Mouse (Mus musculus) layer of hippocampus, adult 11-12 months (tissue): ENCODE data around the gene Anapc5.

Experiments
- DNase-seq: peaks from one replicate; pipeline ENCODE4 v3.0.0; 2022; ENCODE audit warnings: low spot score

Anapc5 gene

DNA sequence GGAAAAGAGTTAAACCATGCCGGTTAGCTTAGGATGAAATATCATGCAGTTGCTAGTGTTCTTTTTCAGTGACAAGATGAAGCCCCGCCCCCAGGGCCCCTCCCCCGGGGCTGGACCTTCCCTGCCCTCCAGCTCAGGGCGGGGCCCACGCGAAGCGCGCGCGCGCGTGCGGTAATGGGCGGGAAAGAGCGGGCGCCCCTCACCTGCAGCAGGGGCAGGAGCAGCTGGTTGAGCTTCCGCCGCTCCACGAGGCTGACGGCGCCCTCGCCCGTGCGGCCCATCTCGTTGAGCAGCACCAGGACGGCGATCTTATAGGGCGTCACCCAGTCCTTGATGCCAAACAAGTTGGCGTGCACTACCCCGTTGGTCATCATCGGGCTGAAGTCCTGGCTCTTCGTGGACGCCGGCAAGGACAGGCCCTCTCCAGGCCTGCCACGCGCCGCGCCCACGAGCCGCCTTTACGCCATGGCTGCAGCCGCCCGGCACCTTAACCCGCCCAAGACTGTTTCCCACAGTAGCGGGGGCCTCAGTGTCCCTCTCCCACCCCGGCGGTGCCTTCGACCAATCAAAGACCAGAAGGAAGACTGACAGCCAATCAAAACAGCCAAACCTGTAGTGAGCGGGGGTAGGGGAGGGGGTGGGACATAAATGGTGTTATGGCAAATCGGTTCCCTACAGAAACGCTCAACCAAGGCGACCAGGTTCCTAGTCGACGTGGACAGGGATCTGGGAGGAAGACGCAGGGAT is at the start of gene Anapc5:
TSS of gene Anapc5 (minus strand) at position 563 of the 747 bp plus-strand sequence.
- DNase-seq = peak; percentile 94

DNA sequence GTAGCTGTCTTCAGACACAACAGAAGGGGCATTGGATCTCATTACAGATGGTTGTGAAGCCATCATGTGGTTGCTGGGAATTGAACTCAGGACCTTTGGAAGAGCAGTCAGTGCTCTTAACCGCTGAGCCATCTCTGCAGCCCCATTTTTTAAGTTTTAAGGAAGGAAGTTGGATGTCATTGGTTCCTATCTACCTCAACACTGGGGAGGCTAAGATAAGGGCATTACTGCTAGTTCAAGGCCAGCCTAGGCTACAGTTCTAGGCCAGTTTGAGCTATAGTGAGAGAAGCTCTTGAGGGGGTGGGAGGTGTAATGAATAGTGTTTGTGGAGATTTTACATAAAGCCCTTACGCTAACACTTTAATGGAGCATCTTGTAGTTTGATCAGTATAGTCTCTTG is 41.9 kb upstream of the Anapc5 start:
- no peak for DNase-seq

DNA sequence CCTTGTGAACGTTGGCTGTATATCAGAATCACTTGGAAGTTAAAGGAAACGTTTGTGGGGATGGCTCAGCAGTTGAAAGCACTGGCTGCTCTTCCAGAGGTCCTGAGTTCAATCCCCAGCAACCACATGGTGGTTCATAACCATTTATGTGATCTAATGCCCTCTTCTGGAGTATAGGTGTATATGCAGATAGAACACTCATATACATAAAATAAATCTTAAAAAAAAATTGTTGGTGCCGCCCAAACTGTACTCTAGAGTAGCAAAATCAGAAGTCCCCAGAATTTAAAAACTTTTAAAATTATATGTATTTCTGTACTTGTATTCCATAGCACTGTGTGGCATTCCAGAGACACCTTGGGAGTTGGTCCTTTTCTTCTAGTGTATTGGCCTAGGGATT is 34.7 kb upstream of the Anapc5 start:
- no peak for DNase-seq

DNA sequence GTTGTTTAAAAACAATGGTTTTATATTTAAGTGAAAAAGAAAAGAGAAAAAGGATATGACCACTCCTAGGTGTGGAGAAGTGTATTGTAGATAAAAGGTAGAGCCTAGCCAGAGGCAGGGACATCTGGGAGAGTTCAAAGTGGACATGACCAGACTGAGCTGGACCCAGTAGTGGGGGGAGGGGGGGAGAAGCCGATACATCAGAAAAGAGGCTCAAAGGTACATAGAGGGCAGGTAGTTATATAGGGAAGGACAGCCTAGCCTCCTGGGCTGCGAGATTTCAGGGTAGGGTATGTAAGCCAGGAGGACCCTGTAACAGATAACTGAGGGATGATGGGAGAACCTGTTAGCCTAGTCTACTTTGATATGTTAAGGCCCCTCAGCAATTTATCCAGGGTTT is 31.5 kb upstream of the Anapc5 start:
- DNase-seq = no peak

DNA sequence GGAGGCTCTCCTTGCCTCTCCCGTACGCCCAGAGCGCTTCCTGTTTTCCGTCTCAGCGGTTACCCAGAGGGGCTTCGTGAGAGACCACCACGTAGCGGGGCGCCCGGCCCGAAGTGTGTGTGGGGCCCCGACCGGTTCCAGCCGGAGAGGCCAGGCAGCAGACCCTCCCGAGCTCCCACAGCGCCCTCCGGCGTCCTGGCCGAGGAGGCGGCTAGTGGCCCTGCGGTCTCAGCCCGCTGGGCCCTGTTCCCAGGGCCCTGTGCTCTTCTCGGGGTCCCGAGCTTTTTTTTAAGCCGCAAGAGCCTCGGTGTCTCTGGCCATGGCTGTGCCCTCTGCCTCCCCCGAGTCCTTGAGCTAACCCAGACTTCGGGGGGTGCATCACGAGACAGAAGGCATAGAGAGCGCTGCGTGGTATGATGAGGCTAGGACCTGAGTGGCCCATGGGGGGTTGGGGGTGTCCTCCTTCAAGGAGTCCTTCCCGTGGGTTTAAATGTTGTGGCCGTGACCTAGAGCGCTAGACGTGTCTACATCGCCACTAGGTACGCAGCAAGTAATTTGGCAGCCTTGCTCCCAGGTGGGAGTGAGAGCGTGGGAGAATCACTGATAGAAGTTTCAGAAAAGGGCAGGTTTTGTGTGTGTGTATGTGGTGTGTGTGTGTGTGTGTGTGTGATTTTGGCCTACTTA is 29.3 kb upstream of the Anapc5 start:
- DNase-seq = peak; percentile 18

DNA sequence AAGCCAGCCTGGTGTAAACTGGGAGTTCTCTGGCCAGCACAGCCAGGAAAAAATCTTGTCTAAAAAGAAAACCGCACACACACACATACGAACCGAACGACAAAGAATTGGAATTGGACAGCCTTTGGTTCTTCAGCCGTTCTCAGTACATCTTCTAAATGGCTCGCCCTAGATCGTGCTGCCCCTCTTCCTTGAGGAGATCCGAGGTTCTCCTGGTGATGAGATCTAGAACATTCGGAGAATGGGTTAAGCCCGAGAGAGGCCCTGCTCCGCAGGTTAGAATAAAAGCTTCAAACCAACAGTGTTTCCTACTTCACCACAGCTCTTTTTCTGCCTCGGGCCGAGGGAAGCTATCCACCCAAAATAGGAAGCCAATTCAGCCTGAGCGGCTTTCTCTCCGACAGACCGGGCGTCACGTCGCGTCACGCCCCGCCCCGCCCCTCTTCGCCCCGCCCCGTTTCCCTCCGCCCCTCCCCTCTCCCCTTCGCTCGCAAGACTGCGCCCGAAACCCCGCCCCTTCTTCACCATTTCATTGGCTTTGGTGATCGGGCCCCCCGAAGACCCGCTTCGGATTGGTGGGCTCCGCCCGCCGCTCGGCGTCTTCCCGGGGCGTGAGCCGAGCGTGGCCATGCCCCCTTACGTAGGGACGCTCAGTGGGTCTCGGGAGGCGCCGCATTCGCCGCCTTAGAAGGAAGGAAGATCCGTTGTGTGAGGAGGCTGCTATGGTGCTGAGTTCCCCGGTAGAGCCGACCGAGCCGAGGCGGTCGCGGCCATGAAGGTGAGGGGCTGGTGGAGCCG is 28.6 kb upstream of the Anapc5 start, which contains the start of gene Rnf34:
TSS of gene Rnf34 (plus strand) at position 528 of the 798 bp plus-strand sequence.
- DNase-seq = peak; percentile 98

DNA sequence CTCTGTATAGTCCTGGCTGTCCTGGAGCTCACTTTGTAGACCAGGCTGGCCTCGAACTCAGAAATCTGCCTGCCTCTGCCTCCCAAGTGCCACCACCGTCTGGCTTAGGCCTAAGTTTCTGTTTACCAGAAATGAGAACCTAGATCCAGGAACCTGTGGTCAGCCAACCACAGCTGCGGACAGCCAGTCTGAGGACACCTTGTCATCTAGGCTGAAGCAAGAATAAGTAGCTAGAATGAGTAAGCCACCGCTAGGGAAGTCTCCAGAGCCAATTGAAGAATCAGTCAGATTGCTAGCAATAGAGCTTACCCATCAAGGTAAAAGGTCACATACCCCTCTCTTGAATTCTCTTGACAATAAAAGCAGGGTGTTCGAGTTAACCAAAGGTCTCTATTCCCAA is 22.7 kb upstream of the Anapc5 start:
- DNase-seq = no peak

DNA sequence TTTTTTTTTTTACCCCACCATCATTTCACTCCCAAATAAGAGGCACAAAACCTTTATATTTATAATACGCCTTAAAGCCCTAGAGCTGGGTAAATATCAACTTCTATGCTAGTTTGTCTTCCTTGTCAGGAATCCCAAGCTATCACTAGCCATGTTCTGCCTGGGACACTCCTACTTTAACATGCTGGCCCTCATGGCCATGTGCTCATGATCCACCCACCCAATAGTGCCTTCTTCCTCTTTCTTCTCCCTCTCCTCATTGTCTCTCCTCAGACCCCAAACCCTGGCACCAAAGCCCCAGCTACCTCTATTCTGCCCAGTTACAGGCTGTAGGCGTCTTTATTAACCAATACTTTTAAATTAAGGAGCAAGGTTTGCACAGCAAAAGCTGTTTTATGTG is 20.0 kb upstream of the Anapc5 start:
- no peak for DNase-seq

DNA sequence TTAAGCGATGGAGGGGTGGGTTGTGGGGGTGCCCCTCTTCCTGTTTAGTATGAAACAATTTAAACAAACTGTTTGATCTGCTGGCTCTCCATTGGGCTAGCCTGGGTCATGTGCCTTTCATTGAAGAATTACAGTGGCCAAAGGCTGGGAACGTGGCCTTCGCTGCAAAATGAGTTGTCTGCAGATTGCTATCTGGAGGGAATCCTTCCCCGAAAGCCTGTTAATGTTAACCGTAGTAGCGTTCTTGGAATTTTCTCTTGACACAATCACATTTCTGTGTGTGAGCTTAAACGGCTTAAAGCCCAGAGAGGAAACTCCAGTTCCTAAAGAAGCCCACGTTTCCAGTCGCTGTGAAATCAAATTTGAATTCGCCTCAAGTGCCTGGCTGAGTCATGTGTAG is 11.9 kb upstream of the Anapc5 start:
- no peak for DNase-seq

DNA sequence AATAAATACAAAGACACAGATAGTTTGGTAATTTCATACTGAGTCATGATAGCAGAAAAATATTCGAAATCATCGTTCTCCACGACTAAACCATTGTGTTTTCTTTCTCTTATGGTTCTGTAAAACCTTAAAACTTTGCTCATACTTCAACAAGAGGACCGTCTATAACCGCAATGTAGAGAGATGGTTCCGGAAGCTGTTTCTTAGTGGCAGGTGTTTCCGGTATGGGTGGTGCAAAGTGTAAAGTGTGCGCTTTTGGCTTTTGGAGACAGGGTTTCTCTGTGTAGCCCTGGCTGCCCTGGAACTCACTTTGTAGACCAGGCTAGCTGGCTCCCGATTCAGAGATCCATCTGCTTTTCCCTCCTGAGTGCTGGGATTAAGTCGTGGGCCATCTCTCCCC is 11.4 kb upstream of the Anapc5 start:
- no peak for DNase-seq

DNA sequence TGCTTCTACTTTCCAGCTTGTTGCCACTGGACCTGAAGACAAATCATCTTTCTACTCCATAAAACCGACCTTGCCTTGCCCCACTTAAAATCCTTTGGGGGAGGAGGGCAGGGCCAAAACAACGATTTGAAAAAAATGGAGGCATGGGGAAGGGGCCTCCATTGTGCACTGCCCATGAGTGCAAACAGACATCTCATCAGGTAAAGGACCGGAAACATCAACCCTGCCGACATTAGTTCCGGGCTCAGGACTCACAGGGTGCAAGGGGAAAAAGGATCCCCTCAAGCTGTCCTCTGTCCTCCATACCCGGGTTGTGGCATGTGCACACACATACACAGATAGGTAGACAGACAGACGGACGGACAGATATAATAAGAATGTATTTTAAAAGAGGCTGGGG is 4.0 kb upstream of the Anapc5 start:
- DNase-seq = no peak

DNA sequence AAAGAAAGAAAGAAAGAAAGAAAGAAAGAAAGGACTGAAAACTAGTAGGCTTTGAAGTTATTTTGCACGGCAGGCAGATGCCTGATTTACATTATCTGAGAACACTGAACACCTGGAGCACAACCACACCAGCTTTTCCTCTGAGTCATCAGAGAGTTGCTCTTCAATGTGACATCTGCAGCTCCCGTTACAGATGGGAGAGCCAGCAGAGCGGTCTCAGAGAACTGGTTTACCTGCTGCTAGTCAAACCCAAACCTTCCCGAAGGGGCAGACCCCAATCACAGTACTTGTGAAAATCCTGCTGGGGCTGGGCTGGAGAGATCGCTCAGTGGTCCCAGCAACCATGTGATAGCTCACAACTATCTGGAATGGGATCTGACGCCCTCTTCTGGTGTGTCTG is 3.3 kb upstream of the Anapc5 start:
- no peak for DNase-seq

DNA sequence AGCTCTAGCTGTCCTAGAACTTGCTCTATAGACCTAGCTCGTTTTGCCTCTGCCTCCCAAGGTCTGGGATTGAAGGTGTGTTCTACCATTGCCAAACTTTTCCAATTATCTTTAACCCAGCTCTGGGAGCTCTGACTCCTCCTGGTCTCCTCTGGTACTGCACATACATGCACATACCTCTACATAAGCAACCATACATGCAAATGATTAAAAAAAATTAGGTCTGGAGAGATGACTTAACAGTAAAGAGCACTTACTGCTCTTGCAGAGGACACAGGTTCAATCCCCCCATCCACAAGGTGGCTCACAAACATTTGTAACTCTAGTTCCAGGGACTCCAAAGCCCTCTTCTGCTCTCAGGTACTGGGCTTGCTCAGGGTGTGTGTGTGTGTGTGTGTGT is 2.8 kb upstream of the Anapc5 start:
- DNase-seq = no peak

DNA sequence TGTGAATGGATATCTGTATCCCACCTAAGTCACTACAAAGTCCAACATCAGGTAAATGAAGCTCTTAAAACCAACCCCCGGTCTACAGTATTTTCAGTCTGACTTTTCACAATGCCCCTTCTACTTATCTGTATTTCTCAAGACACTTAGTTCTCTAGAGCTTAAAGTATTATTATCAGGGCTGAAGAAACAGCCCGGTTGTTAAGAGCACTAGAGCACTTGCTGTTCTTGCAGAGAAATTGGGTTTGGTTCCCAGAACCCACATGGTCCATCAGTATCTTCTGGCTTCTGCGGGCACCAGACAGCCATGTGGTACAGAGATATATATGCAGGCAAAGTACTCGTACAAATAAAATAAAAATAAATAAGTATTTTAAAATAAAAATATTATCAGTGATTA is 1.3 kb upstream of the Anapc5 start:
- DNase-seq = no peak

DNA sequence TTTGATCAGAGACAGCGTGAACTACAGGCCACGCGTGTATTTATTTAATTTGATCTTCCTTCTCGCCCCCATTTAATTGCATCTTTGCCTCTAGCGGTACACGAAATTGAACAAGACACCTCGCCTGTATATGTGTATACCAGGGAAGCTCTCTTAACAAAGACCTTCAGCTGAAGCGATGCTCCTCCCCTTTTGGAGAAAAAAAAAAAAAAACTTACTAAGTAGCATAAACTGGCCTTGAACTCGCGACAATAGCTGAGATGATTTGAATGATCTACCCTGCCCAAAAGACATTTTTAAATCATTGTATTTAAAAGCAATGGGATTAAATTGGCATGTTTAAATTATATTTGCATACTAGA is 366 bp upstream of the Anapc5 start:
- DNase-seq = no peak

DNA sequence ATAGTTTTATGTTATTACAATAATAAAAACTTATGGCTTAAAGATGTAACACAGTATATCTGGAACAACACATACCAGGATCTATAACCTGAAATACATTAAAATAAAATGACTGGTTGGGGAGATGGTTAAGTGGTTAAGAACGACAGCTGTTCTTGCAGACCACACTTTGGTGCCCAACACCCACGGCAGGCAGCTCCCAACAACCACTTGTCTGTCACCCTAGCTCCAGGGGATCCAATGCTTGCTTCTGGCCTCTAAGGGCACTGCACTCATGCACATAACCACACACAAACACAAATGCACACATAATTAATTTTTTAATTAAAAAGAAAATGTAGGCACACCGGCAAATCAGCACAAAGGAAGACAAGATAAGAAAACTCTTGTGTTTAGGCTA is 8.4 kb downstream of the Anapc5 start:
- DNase-seq = no peak

DNA sequence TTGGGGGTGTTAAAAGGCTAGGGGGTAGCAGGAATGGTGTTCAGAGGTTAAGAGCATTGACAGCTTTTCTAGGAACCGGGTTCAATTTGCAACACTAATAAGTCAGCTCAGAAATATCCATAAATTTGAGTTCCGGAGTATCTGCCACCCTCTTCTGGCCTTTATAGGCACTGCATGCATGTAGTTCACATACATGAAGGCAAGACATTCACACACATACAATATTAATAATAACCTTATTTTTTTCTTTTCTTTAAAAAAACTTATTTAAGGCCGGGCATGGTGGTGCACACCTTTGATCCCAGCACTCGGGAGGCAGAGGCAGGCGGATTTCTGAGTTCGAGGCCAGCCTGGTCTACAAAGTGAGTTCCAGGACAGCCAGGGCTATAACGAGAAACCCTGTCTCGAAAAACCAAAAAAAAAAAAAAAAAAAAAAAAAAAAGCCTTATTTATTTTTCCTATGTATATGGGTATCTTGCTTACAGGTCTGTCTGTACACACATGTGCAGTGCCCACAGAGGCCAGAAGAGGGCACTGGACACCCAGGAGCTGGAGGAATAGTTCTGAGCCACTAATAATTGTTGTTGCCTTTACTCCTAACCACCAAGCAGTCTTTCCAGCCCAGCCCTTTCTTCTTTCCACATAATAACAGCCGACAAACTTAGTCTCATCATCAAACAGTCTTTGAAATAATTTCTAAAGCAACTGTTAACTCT is 9.6 kb downstream of the Anapc5 start:
- DNase-seq = peak; percentile 63

DNA sequence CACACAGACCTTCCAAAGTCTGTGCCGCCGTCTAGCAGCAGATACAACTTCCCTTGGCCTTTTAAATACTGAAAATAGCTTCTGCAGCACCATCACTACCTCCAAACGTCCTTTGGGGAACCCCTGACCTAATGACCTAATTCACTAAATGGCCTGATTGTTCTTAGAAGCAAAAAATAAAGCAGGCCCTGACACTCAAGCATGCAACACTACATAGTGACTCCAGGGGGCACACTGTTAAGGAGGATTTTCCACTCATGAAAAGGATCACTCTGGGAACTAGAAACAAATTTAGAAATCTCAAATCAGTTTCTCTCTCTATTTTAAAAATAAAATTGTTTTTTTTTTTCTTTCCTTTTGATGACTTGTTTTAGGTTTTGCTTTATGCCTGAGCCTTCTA is 15.6 kb downstream of the Anapc5 start:
- no peak for DNase-seq

DNA sequence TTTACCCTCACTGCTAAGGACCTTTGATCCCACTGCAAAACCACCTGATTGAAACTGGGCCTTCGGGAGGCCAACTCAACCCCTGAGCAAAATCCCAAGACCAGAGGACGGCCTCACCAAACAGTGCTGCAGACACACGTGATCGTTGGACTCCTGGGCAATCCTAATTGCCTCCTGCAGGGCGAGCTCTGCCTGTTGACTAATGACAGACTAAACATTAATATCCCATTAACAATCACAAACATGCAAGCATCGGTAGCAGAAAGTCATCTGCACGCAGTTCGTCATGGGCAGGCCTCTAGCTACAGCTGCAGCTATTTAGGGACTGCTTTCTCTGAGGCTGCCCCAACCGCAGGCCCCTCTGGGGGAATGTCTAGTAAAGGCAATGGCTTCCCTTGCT is 18.4 kb downstream of the Anapc5 start:
- DNase-seq = no peak

DNA sequence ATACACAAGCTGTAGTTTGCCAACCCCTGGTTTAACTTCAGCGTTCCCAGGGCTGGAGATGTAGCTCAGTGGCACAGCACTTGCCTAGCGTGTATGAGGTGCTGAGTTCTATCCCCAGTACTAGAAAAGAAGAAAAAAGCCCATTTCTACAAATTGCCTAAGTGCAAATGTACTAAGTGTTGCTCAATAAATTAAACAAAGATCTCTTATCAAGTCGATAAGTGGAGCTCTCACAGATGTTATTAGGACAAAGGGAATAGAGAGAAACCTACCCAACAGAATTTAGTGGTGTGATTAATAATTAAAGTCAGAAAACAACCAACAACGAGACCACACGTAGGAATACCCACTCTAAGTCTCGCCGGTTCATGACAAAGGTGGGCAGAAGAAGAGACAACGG is 19.5 kb downstream of the Anapc5 start:
- DNase-seq = no peak

DNA sequence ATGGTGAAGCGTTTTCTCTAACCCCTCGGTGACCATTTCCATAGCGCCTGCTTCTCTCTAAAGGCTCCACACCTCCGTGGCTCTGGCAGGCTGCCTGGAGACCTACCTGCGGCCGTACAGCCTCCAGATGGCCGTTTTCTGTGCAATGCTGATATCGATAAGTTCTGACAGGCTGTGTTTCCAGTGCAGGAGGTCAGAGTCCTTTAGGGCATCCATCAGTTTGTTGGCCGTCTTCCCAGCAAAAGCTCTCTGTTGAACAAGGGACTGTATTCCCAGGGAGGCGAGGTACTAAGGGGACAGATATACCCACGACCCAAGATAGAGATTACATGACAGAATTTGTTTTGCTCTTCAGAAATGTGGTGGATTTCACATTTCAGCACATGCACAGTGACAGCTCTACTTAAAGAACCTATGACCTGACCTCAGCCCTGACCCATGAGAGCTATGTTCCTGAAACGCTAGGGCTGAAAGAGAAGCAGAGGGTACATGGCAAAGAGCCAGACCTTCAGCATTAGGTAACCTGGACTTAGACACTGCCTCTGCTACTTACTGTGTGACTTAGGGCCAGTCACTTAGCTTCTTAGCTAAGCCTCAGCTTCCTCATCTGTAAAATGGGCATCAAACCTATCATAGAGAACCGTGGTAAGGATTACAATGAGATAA is 20.7 kb downstream of the Anapc5 start:
- no peak for DNase-seq
